Mouse (Mus musculus) kidney, postnatal 25 days (tissue): ENCODE data around the gene Plau.

Experiments used
- DNase-seq, 2 experiments: peaks; one replicate each; pipeline ENCODE4 v3.0.0; 2021; ENCODE audit warnings: mixed read lengths in 2 of 2

Plau gene

DNA sequence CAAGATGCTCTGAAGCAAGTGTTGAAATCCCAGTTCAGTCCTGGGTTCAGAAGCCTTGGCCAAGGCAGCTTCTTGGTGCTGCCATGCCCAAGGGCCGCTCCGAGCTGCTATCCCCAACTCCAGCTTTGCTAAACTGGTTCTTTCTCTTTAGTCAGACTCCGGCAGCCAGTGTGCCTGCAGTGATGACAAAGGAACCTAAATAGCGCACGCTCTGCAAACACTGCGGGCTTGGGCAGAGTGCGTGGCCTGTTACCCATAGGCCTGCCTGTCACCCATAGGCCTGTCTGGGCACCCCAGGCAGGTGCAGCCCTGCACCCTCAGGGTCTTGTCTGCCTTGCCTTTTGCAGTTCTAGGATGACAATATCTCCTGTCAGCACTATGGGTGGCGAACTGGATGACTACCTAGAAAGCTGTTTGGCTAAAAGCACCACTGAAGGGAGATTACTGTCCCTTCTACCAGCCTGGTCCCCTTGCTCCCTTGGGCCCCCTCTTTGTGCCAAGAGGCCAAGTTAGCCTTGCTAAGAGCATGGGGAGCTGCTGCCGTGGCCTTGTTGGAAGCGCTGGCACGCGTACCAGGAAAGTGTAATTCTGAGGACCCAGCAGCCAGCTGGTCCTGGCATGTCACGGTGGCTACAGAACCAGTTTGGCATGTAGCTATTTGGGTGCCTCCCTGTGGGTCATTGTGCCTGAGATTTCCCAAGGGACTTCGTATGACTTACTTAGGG, 30.2 kb upstream of the Plau start:
- peak; percentile 45 to 71 for DNase-seq

DNA sequence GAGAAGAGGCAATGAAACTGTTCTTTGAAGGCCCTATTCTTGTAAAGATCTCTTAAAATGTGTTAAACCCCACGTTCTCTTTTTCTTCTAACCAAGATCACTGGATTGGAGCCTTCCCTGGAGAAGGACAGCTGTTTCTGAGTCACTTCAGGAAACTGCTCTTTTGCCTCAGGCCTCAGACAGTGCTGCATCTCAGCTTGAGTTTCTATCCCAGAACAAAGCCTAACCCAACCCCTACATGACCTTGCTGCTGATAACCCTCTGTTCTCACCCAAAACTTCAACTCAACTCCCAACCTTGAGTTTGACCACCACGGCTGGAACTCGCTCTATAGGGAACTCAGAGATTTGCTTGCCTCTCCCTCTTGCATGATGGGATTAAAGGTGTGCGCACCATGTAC, 27.1 kb upstream of the Plau start:
- no peak for DNase-seq

DNA sequence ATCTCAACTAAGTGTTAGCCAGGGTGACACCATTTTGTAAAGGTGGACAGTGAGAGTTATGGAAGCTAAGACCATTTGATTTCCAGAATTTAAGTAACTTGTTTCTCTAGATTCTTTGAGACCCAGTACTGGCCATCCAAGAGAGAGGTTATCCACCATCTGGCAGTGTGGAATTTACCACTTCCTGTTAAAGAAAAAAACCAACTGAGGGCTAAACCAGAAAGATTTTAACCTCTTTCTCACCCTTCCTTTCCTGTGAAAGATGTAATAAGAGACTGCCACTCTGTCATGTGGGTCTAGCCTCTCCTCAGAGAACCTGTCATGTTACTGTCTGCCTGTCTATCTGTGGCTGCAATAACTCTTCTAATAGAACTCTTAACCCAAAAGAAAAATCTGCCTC, 26.6 kb upstream of the Plau start:
- no peak for DNase-seq

DNA sequence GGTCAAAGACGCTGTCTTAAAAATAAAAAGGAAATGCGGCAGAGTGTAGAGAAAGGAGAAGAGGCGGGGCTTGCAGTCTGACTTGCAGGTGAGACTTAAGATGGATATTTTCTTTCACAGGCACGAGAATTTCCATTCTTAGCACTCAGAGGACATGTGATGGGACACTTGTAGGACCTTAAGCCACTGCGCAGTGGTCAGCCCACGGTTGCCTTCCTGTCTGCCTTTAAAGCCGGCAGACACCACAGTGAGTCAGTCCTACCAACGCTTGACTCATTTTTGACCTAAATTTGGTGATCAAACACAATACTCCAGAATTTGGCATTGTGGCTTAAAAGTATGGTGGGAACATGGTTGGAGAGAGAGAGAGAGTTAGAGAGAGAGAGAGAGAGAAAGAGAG, 25.2 kb upstream of the Plau start:
- DNase-seq, result no peak

DNA sequence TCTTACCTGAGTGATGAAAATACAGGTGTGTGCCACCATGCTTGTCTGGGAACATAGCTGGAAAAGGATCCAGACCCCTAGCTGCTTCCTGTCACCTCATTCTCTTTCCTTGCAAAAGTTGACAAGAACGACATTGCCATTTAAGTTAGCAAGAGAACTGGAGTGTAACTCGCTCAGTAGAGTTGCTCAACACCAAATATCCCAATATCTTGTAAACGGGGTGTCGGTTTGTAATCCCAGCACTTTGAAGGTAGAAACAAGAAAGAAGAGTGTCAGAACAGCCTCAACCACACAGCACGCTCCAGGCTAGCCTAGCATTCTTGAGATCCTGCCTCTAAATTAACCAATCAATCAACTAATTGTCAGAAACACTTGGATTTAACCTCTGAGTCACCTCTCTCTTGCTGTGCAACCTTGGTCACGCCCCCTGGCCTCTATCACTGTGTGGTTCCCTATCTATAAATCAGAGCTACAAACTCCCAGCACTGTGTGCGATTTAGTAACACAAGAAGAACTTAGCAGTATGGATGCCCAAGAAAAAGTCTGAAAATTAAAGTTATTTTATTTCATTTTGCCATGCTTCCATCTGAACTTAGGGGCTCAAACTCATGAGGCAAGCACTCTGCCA, 24.6 kb upstream of the Plau start:
- DNase-seq, result no peak

DNA sequence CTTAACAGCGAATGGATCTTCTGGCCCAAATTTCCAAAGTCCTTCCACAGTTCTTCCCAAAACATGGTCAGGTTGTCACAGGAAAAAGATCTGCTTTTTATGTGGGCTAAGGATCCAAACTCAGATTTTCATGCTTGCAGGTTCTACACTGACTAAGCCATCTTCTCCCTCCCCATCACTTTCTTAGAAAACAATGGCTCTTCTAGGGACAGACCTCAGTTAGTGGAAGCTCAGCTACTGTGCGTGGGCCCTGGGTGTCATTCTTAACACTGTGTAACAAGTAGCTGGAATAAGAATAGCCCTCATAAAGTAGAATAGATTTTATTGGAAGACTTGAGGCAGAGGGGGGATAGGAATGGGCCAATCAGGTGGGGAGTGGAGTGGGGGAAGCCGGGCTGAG, 21.0 kb upstream of the Plau start:
- no peak for DNase-seq

DNA sequence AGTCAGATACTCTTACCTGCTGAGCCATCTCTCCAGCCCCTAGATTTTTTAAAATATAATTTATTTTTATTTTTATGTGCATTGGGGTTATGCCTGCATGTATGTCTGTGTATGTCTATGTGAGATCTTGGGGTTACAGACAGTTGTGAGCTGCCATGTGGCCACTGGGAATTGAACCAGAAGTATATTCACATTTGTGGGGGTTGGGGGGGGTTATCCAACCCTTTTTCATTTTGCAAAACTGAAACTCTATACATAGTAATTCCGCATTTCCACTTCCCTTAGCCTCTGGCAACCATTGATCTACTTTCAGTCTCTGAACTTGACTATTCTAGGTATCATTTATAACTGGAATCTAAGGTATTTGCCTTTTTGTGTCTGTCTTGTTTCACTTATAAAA, 11.9 kb upstream of the Plau start:
- no peak for DNase-seq

DNA sequence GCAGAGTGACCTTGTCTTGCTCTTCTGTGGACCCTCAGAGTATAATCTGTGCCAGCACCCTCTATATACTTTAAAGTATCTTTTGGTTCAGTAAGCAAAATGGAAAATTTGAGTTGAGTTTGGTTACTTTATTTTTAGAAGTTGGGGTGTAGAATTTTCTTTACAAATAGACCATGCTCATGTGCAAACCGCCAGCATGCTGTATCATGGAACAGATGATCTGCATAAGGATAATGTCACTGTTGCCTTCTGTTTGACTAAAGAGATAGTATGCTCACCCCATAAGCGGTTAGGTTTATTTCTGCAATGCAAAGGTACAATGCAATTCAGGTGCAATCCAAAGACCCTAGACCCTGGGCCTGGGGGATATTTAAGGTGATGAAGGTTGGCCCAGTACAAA, 10.9 kb upstream of the Plau start:
- DNase-seq, result no peak

DNA sequence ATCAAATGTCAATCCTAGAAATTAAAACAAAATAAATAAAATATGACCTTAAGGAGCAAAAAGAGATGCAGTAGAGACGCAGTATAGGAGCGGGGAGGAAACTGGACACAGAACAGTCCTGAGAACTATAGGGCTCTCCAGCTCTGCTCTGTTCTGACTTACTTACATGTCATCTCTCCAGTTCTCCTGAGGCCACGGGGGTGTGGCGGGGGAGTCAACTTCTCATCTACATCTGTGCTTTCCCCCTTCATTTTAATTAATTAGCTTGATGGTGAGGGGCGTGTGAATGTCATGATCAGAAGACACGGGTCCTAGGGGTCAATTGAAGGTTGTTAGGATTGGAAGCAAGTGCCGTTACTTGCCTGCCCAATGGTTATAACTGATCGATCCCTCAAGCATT, 9.4 kb upstream of the Plau start:
- no peak for DNase-seq

DNA sequence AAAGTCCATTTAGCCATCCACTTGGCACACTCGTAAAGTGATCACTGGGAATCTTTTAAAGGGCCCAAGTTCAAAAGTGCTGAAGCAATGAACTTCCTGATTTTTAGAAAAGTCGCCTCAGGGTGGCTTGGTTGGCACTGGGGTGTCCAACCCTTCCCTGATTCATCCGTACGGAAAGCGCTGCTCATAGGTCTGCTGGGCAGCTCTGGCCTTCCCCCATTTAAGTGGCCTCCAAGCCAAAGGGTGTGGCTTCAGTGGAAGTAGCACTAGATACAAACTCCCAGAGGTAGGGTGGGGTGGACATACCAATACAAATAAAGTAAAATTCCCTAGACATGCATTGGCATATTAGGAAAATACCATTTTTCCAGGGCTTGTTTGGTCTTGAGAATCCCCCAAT, 9.0 kb upstream of the Plau start:
- no peak for DNase-seq

DNA sequence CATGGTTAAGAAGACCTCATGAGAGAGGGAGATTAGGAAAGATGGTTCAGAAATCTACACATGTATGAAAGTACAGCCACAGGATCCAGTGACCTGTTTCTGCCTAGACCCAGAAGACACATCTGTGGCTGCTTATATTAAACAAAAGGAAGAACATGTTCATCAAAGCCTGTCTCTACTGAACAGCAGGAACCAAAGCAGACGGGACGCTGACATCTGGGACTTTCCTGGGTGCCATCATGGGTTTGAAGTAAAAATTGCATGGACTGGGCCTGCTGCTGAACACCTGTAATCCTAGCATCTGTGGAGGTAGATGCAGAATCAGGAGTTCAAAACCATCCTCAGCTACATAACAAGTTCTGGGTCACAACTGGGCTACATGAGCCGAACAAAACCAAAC, 7.9 kb upstream of the Plau start:
- no peak for DNase-seq

DNA sequence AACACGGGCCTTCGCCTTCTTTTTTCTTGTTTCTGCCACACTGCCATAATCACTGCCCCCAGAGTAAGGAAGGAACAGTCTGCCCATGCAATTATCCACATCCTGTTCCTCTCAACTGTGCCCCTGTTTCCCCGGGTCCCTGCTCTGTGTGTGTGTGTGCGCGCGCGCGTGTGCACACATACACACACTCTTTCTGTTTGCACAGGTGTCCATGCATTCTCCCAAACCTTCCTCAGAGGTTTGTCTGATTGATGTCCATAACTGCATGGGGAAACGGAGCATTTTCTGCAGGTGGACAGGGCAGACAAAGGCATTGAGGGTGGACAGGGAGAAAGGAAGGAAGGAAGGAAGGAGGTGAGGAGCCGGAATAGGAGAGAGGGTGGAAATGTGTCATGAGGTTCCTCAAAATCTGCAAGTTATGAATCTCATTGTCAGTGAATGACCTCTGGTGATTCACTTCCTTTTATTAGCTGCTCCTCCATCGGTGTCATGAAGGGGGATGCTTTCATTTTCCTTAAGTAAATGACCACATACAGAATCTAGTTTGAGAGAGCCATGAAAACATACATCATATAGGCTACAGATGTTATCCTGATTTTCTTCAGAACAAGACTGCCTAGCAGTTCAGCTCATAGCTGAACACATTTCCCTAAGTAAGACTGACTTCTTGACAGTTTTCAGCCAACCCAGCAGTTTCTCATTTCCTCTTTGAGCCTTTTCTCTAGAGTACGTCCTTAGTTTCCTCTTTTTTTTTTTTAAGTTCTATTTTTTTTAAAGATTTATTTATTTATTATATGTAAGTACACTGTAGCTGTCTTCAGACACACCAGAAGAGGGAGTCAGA, 6.7 kb upstream of the Plau start:
- DNase-seq, result no peak

DNA sequence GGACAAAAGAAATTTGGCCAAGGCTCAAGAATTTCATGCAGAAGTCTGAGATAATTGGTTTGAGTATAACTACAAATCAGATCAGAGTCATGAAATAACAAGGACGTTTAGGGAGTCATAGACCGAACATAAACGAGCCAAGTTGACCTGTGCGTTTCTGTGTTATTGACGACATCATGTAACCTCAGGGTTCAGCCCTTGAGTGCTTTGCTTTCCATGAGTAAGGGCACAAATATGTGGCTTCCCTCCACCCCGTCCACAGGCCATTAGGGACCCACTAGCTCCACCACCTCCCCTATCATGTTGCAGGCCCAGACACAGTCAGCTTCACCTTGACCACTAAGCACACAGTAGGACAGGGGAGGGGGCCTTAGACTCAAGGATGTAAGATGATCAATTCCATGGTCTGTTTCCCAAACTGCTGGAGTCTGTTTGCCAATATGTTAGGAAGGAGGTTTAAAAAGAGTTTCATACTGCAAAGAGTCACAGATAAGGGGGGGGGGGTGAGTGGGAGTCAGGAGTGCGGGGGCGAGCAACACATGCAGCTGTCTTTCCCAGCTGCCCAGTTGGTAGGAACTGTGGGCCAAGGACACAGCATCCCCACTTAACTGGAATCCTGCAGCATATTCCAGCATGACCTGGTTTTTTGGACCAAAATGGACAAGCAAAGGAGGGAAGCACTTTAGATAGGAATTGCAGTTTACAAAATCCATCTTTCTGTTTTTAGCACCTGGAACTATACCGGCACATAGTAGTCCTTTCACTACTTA, 5.1 kb upstream of the Plau start:
- DNase-seq, result no peak

DNA sequence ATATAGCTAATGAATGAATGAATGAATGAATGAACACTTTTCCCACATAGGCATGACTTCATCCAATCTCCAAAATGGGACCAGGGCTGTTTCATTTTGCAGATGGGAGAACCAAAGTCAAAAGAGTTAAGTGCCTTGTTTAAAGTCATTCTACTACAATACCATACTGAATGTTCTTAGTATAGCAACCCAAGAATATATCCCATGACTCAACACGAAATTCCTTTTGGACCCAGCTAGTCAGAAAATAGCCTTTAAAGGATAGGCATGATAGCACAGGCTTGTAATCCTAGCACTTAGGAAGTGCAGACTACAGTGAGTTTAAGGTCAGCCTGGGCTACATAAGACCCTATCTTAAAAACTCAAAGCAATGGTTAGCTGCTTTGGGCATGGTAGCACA, 4.5 kb upstream of the Plau start:
- DNase-seq, result no peak

DNA sequence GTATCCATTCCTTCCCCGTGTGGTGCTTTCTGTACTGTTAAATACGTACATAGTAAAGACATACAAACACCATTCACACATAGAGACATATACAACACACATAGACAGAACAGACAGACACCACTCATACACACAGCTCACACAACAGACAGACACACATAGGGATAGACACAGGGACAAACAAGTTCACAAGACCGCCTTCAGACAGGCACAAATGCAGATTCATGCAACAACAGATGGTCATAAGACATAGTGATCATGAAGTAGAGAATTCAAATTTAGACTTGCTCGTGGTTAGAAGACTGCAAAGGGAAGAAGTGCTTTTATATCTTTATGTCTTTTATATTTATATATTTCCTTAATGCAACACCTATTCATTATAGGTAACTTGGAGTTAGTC, 2.9 kb upstream of the Plau start:
- no peak for DNase-seq

DNA sequence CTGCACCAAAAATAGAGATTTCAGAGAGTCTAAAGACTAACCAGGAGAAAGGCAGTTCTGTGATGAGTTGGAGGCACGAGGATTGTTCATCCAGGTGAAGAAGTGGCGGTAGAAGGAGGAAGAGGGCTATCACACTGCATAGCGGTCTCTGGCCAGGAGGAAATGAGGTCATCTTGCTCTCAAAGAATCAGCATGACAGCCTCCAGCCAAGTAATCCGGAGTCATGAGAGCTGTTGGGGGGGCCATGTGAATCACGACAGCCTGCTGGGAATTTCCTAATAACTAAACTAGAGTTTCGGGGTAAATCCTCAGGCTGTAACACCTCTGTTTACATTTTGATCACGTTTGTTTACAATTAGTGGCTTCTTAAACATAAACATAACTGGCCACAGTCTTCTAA, 2.3 kb upstream of the Plau start:
- DNase-seq, result no peak

DNA sequence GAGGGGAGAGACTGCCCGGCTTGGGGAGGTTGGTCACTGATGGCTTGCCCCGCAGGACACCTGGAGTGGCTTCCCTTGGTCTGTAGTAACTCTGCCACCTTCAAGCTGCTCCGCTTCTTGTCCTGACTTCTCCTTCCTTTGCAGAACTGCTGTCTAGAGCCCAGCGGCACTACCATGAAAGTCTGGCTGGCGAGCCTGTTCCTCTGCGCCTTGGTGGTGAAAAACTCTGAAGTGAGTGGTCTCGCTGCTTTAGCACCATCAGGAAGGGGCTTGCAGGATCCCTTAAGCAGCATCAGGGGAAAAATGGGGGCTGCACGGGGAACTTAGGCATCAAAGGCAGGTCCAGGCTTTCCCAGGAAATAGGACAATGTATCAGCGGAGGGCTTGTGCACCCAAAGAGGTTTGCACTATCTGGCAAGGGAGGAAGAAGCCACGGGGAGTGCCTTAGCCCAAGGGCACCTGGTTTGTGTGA, 481 bp downstream of the Plau start:
- no peak for DNase-seq

DNA sequence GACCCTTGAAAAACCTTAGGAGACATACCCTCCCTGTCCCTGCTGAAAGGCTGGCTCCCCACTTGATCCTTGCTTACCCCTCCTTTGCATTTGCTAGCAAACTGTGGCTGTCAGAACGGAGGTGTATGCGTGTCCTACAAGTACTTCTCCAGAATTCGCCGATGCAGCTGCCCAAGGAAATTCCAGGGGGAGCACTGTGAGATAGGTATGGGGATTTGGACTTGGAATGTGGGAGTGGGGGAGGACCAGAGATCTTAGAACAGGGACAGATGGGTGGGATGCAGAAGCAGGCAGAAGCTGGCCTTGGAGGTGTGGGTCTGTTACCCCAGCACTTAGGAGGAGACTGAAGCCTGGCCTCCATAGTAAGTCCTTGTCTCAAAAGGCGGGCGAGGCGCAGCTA, 1.2 kb downstream of the Plau start:
- DNase-seq, result no peak

DNA sequence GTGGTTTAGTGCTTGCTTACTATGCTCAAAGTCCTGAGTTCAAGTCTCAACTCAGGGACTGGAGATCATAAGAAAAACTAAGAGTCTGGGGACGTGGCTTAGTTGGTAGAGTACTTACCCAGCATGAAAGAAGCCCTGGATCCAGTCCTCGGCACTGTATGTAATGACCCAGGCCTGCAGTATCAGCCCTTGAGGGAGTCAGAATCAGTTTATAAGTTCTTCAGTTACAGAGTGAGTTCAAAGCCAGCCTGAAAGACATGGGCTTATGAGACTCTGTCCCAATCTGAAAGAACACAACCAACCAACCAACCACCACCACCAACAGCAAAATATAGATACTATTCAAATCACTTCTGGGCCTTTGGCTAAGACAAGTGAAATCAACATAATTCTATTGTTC, 5.1 kb downstream of the Plau start:
- DNase-seq, result no peak

DNA sequence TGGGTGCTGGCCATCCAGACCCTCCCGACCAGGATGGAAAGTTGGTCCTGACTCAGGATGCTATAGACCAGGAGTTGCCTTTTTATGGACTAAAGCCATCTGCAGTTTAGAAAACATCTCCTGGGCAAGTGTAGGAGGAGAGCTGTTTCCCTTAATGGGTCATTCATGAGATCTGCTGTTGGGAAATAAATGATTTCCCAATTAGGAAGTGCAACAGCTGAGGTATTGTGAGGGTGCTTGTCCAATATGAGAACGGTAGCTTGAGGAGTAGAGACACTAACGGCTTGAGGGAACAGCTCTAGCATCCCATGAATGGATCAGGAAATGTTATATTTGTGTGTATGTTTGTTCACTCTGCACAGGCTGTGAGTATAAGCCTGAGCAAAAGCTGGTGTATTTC, 6.2 kb downstream of the Plau start:
- no peak for DNase-seq

DNA sequence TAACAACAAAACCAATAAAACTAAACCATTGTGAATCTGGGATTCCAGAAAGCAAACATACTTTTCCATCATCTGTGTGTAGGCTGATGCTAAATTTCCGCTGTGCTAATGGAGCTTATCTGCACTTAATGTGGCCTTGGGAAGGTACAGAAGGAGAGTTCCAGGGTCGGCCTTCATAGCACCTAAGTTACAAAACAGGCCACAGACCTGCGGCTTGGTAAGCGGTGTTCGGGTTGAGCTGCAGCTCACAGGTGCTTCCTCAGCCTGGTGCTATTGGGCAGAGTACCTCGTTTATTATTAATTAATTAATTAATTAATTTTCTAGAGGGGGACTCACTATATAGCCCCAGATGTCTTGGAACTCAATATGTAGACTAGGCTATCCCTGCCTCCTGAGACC, 7.7 kb downstream of the Plau start:
- DNase-seq, result no peak

DNA sequence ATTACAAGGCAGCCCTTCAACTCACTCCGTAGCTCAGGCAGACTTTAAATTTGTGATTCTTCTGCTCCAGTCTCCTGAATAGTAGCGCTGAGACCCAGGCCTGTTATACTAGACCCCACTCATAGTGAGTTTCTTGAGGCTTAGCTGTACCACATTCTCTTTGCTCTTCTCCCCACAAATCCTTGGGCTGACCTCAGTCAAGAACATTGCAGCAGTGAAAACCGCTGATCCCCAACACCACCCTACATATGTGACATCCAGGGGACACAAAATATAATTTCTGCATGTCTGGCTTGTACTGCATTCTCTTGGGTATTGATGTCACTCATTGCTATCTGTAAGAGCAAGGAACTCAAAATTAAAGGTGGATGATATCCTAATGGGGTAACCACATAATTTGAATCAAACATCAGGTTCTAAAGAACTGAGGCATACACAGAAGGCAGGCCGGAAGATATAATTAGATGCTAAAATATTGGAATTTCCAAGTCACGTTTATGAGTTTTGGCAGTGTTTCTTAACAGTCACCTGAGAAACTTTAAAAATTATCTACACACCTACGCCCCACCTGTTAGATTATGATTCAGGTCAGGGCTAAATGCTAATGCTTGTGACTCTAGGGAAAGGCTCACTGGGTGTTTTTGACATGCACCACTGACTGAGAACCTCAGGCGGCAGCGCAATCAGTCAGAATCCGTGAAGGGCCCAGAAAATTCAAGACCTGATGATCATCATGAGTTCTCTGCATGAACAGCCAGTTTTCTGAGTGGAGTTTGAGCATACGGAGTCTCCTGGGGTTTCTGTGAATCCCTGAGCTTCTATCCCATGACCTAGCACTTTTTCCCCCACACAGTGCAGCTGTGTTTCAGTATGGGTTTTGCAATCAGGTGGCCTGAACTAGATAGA, 8.5 kb downstream of the Plau start:
- peak; percentile 45 to 66 for DNase-seq
